Mouse (Mus musculus) intestine, postnatal 0 days (tissue): ENCODE data around the gene Tex35. TPM values are rescaled to one million over a fixed set of nuclear protein-coding genes. Genes with fewer than 3 reads are reported as not detected.

Source experiments
- ATAC-seq: fragments of 200-750 bp; cut with Nextera tagmentation; 2 replicates; pipeline ENCODE4 v1.8.0; 2017; ENCODE audit warnings: mild to moderate bottlenecking, moderate TSS enrichment, moderate library complexity
- H3K27ac ChIP-seq: fragments of 300-500 bp; sonication (generic); 2 replicates; pipeline ENCODE4 v1.5.1; 2014; ENCODE audit warnings: mild to moderate bottlenecking, low read depth, low read length, moderate library complexity
- H3K27me3 ChIP-seq: fragments of 300-500 bp; sonication (generic); replicated peaks from 2 replicates; pipeline ENCODE4 v1.6.1; 2014; ENCODE audit warnings: low read length, mixed read lengths; ENCODE audit not compliant: control insufficient read depth, insufficient read depth
- H3K36me3 ChIP-seq: fragments of 300-500 bp; sonication (generic); 2 replicates; pipeline ENCODE4 v1.6.1; 2014; ENCODE audit warnings: mild to moderate bottlenecking, moderate library complexity; ENCODE audit not compliant: control insufficient read depth, insufficient read depth
- H3K4me1 ChIP-seq: fragments of 300-500 bp; sonication (generic); replicated peaks from 2 replicates; pipeline ENCODE4 v1.6.1; 2014; ENCODE audit warnings: antibody characterized with exemption, low read length, mixed read lengths; ENCODE audit not compliant: control insufficient read depth, insufficient read depth
- H3K4me2 ChIP-seq: fragments of 300-500 bp; sonication (generic); replicated peaks from 2 replicates; pipeline ENCODE4 v1.6.1; 2014; ENCODE audit warnings: low read depth, mild to moderate bottlenecking, moderate library complexity
- H3K4me3 ChIP-seq: fragments of 300-500 bp; sonication (generic); 2 replicates; pipeline ENCODE4 v1.5.1; 2014; ENCODE audit warnings: low read depth, low read length
- H3K9ac ChIP-seq: fragments of 300-500 bp; sonication (generic); 2 replicates; pipeline ENCODE4 v1.6.1; 2014; ENCODE audit warnings: mild to moderate bottlenecking, low read depth, low read length
- H3K9me3 ChIP-seq: fragments of 300-500 bp; sonication (generic); 2 replicates; pipeline ENCODE4 v1.6.1; 2016; ENCODE audit warnings: mixed run types; ENCODE audit not compliant: control insufficient read depth
- CTCF ChIP-seq: sonication (generic); IDR thresholded peaks from 2 replicates; pipeline ENCODE4 v1.5.1; 2016; ENCODE audit warnings: low read depth, mild to moderate bottlenecking, control low read depth, antibody characterized with exemption, moderate library complexity
- WGBS: fragments of 180-500 bp; shearing (Covaris S2); extraction: QIAGEN DNeasy Blood & Tissue Kit; methylation state at CpG from one replicate; pipeline ENCODE4 v1.1.7; 2014; 5-methylcytosine and 5-hydroxymethylcytosine counted together
- polyA plus RNA-seq: library from polyadenylated mRNA; unstranded; fragments of >200 nt; fragmentation: Nextera tagmentation; extraction: Ambion mirVana; gene quantifications from 2 replicates; pipeline ENCODE4 v1.2.1, GENCODE M21; 2015

Tex35 gene
- polyA plus RNA-seq, 1 experiment from 2014 or later = not detected

- H3K27me3 ChIP-seq = no peaks in the 10 kb centered on the region
- WGBS = 9% methylated on average over 25 of the region's 25 CpGs
- peak overlapping the region; percentile 39 for H3K4me3 ChIP-seq
- H3K9ac ChIP-seq = peak overlapping the region; percentile 17; the same call in 1 of the 2 replicates
- 0 out of 2 replicates have a peak, but pooled peaks have one; percentile 36 for ATAC-seq
- no peaks in the 10 kb centered on the region for H3K36me3 ChIP-seq
- no peaks in the 10 kb centered on the region for H3K9me3 ChIP-seq
- peak overlapping the region; percentile 74 for H3K4me2 ChIP-seq
- no peaks in the 10 kb centered on the region for H3K4me1 ChIP-seq
- H3K27ac ChIP-seq = no peak overlapping the region
- TF ChIP-seq CTCF = peak; percentile 91
Observed at GRCm38 (mm10) chr1:157086097-157086994, 22.1 kb downstream of the Tex35 start.

- no peak for TF ChIP-seq CTCF
- ATAC-seq = no peak
- 76% methylated on average over 4 of the region's 4 CpGs for WGBS
- Histone ChIP-seq H3K27ac (no peak overlapping the region), H3K4me2 (no peak overlapping the region), H3K36me3 (no peaks in the 10 kb centered on the region), H3K27me3 (no peaks in the 10 kb centered on the region), H3K4me1 (no peaks in the 10 kb centered on the region), H3K9ac (no peak overlapping the region), H3K4me3 (no peak overlapping the region), H3K9me3 (no peaks in the 10 kb centered on the region)
Observed at GRCm38 (mm10) chr1:157082931-157083330, 25.5 kb downstream of the Tex35 start.

GRCm38 (mm10) chr1:157081999-157082398 lies 26.5 kb downstream of the Tex35 start:
- Histone ChIP-seq H3K27me3 (no peaks in the 10 kb centered on the region), H3K27ac (no peak overlapping the region), H3K36me3 (no peaks in the 10 kb centered on the region), H3K4me2 (no peak overlapping the region), H3K9ac (no peak overlapping the region), H3K4me3 (no peak overlapping the region), H3K9me3 (no peaks in the 10 kb centered on the region), H3K4me1 (no peaks in the 10 kb centered on the region)
- 66% methylated on average over 8 of the region's 8 CpGs for WGBS
- peak; percentile 65 for TF ChIP-seq CTCF
- ATAC-seq = no peak

- Histone ChIP-seq H3K27me3 (no peaks in the 10 kb centered on the region), H3K27ac (no peak overlapping the region), H3K9me3 (no peaks in the 10 kb centered on the region), H3K9ac (no peak overlapping the region), H3K4me2 (no peak overlapping the region), H3K4me1 (no peaks in the 10 kb centered on the region), H3K4me3 (no peak overlapping the region), H3K36me3 (no peaks in the 10 kb centered on the region)
- no peak for ATAC-seq
- TF ChIP-seq CTCF = peak; percentile 67
- 52% methylated on average over 15 of the region's 15 CpGs for WGBS
Observed at GRCm38 (mm10) chr1:157081076-157081804, 27.2 kb downstream of the Tex35 start.

GRCm38 (mm10) chr1:157080071-157080470 lies 28.4 kb downstream of the Tex35 start:
- Histone ChIP-seq H3K27me3 (no peaks in the 10 kb centered on the region), H3K4me3 (no peak overlapping the region), H3K36me3 (no peaks in the 10 kb centered on the region), H3K27ac (no peak overlapping the region), H3K4me2 (no peak overlapping the region; the same call in 1 of the 2 replicates), H3K4me1 (no peaks in the 10 kb centered on the region), H3K9ac (no peak overlapping the region), H3K9me3 (no peaks in the 10 kb centered on the region)
- WGBS = 57% methylated on average over 7 of the region's 7 CpGs
- TF ChIP-seq CTCF = no peak
- no peak for ATAC-seq

- peak; percentile 90 for TF ChIP-seq CTCF
- ATAC-seq = no peak
- 32% methylated on average over 11 of the region's 11 CpGs for WGBS
- Histone ChIP-seq H3K4me3 (no peak overlapping the region), H3K9me3 (no peaks in the 10 kb centered on the region), H3K27me3 (no peaks in the 10 kb centered on the region), H3K9ac (no peak overlapping the region), H3K27ac (no peak overlapping the region), H3K4me2 (peak overlapping the region; percentile 21), H3K4me1 (no peaks in the 10 kb centered on the region), H3K36me3 (no peaks in the 10 kb centered on the region)
Observed at GRCm38 (mm10) chr1:157079384-157080025, 29.0 kb downstream of the Tex35 start.
